Mouse (Mus musculus) erythroid progenitor cell, adult 5-6 weeks (primary cell): ENCODE measurements around the gene Pnp. TPM values are rescaled to one million over a fixed set of nuclear protein-coding genes. Genes with fewer than 3 reads are reported as not detected.
"Not testable (repeated sequence)": the region's sequence is repeated elsewhere in the genome, so short reads cannot be mapped to it uniquely, and the experiment has no call there.

Source experiments
- ATAC-seq: replicated peaks from 2 replicates; pipeline ENCODE4 v1.8.0; 2016; ENCODE audit warnings: moderate number of reproducible peaks, mild to moderate bottlenecking, moderate TSS enrichment, inconsistent platforms; ENCODE audit not compliant: poor library complexity, low FRiP score, severe bottlenecking
- total RNA-seq, 2 experiments: library from RNA; stranded (forward) in 1 of 2; stranded (reverse) in 1 of 2; fragments of 150-400 nt in 1 of 2; fragments of 186-747, 209-891 nt in 1 of 2; gene quantifications; 2 replicates each; pipeline versions ENCODE4 v1.2.3 to v1.2.4; 2015 to 2017; ENCODE audit warnings: low replicate concordance in 2 of 2

The Pnp gene
- total RNA-seq, 2 experiments from 2014 or later, result 218 to 256 TPM

DNA sequence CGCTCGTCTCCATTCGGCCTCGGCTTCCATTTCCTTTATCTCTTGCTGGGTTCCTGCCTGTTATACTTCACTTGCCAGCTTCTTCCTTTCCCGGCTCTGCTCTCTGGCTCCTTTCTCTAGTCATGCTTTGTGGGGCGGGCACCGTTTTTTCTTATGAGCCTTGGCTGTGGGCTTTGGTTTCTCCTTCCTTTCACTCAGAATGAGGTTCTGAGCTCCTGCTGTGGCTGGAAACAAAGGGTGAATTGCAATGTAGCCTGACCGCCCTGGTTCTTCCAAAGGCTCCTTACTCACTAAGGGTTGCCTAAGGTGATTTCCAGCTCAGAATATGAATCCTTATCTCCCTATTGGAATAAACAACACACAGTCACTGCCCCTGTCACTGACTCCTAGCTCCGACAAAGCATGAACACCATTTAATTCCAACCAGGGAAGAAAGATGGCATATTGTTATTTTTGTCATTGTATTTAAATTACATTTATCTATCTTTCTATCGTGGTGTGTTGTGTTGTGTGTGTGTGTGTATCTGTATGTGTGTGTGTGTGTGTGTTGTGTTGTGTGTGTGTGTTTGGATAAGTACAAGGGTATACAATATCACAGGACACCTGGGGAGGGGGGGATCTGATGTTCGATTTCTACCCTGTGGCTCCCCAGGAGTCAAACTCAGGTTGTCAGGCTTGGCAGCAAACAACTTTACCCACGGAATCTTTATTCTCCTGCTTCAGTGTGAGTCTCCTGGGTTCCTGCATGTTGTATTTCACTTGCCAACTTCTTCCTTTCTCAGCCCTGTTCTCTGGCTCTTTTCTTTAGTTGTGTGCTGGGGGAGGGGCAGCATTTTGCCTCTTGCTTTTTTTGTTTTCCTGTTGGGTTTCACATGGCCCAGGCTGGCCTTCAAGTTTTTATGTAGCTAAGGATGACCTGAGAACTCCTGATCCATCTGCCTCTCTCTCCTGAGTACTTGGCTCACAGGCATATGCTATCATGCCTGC, 39.0 kb downstream of the Pnp start:
- ATAC-seq, result no peak

DNA sequence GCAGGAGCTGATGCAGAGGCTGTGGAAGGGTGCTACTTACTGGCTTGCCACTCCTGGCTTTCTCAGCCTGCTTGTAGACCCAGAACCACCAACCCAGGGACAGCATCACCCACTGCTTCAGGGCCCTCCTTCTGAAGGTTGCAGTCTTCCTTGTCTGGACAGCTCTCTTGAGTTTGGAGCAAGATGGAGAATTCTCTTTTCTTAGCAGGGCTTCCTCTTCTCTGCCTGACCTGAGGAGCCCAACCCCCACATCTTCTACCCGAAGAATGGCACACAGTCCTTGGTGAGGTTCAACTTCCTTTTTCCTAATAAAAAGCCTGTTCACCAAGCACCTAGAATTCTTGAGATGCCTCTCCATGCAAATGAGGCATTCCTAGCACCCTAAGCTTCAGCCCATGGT, 39.9 kb downstream of the Pnp start:
- no peak for ATAC-seq

DNA sequence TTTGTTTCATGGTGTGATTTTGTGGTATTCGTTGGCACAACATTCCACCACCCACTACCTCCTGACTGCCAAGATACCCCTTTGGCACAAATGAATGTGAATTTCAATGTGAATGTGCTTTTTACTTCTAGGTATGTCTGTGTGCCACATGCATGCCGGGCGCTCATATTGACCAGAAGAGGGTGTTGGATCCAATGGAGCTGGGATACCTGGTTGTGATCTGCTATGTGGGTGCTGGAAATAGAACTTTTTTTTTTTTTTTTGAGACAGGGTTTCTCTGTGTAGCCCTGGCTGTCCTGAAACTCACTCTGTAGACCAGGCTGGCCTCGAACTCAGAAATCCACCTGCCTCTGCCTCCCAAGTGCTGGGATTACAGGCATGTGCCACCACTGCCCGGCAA, 42.2 kb downstream of the Pnp start:
- not testable (repeated sequence) for ATAC-seq

DNA sequence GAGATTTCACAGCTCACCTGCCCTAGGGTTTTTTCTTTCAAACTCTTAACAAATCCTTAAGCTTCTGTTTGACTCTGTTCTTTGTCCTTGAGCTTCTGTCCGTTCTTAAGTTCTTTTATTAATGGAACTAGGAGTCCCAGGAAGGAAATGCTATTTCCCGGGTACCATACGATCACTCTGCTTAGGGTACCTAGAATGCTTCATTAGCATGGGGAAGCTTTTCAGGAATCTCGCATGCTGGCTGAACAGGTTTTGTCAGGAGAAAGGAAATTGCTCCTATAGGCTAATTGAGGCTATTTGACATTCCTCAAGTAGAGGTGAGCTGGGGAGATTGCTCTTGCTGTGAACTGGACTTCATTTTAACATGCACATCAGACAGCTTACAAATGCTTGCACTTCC, 42.8 kb downstream of the Pnp start:
- ATAC-seq, result no peak

DNA sequence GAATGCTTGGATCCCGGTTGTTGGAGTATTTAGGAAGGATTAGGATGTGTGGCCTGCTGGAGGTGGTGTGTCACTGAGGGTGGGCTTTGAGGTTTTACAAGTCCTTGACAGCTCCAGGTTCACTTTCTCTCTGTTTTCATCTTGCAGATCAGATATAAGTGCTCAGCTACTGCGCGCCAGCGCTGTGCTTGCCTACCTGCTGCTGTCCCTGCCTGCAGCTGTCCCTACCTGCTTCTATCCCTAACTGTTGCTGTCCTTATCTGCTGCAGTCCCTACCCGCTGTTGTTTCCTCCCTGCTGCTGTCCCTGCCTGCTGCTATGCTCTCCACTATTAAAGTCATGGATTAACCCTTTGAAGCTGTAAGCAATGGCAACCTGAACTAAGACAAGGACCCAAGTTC, 44.1 kb downstream of the Pnp start:
- no peak for ATAC-seq

DNA sequence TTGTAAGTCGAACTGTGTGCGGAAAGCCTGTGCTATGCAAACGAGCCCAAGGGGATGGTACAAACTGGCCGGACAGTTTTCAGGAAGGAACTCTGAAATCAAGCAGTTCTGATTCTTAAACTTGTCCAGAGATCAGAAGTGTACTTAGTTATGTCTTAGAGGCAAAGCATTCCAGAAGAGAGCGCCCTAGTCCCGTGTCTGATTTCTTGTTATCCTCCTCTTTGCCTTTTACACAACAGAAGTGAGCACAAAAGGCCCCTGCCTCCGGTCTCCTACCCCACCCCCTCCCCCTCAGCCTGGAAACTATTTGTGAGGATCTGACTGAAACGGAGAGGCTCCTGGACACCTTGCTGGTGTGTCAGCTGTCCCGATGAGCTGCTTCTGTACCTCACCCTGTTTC, 45.8 kb downstream of the Pnp start:
- ATAC-seq, result no peak

DNA sequence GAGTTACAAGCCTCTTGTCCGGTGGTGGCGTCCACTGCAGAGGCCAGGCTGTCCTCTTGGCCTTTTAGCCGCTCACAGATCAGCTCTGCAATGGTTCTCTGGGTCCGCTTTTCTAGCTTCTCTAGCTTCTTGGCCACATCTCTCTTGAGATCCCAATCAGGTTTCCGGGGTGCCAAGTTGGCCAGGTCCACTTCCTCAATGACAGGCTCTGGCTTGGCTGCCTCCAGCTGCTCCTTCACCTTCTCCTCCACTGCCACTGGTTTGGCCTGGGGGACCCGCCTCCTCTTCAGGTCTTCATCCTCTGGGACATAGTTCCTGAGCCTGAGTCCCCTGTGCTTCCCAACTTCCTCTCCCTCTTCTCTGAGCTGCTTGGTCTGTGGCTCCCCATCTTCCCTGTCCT, 47.6 kb downstream of the Pnp start:
- ATAC-seq, result peak; percentile 36; the same call in 1 of the 2 replicates

DNA sequence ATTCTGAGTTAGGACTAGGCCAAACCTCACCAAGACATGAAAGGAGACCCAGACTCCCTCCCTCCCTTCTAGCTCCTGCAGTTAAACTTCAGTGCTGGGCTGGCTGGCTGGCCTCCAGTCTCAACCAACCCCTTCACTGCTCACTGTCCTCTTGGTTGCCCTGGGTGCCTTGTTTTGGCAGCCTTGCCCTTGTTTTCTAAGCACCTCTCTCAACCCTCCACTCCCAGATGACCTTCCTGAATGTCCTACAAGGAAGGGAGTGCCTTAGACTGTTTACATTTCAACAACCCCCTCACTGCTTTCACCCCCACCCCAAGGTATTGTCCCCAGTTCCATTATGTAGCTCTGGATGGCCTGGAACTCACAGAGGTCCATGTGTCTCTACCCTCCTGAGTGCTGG, 48.7 kb downstream of the Pnp start:
- no peak for ATAC-seq

DNA sequence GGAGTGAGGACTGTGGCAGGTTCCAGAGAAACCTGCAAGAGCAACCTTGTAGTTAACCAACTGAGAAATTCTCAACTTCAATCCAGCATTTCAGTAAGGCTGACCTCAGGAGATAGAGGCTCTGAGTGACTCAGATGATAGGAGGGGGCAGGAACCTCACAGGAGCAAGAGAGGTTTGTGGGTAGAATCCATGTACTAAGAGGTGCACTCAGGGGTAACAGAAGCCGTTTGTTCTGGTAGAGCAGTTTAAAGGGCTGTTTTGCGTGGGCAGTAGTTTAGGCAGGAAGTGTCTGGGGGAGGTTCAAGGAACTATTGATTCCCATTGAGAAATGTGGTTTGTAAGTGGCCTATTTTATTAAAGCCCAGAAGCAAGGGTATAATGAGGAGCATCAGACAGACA, 50.3 kb downstream of the Pnp start:
- no peak for ATAC-seq

DNA sequence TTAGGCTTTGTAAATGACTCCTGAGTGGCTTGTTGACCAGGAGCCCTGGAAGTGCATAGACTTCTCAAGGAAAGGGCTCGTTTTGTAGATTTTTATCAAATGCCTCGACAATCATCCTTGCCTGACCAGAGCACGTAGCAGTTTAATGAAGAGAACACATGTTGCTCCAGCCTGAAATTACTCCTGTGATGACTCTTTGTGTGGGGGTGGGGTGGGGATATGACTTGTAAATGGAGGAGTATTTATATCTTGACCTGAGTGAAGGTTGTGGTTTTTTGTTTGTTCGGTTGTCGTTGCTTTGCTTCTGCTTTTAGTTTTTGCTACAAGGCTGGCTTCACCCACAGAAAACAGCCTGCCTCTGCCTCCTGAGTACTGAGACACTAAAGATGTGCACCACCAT, 51.0 kb downstream of the Pnp start:
- no peak for ATAC-seq

DNA sequence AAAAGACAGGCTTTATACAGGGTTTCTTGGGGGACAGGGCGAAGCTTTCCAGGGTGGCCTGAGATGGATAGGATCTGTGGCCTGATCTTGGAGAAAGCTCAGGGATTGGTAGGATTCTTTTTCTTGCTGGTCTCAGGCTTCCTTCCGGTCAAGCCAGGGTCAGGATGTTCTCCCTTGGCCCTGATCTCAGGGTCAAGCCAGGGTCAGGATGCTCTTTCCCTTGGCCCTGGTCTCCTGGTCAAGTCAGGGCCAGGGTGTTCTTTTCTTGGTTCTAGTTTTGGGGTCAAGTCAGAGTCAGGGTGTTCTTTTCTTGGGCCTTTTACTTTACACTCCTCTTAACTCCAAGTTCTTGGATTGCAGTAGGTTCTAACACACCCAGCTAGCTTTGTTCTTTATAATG, 56.8 kb downstream of the Pnp start:
- ATAC-seq, result no peak

DNA sequence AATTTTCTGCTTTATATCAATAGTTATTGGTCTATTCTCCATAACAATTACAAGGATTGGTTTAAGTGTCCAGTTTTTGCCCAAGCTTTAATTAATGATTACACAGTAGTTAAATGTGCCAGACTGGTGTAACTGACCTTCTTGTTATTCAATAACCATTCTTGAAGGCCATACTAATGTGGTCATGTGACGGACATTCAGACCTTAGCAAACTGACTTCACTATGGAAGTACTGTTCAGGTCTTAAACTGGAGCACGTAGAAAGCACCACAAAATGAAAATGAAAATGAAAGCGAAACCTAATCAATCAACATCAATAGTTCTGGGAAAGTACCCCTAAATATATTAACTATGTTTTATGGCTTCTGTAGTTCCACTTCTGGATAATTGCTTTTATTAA, 60.2 kb downstream of the Pnp start:
- no peak for ATAC-seq

DNA sequence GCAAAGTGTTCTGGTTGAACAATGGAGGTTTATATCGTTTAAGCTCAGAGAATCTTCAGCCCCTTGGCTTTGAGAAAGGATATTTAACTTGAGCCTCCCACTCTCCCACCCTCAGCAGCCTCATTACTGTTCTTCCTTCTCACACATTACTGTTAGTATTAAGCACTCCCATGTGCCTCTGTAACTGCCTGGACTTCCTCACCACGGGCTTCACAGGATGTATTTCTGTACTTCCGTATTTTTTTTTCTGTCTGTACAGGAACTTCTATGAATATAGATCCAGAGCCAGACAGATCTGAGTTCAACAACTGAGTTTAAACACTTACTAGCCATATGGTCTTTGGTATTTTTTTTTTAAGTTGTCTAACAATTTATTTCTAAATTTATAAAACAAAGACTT, 66.2 kb downstream of the Pnp start:
- ATAC-seq, result no peak

DNA sequence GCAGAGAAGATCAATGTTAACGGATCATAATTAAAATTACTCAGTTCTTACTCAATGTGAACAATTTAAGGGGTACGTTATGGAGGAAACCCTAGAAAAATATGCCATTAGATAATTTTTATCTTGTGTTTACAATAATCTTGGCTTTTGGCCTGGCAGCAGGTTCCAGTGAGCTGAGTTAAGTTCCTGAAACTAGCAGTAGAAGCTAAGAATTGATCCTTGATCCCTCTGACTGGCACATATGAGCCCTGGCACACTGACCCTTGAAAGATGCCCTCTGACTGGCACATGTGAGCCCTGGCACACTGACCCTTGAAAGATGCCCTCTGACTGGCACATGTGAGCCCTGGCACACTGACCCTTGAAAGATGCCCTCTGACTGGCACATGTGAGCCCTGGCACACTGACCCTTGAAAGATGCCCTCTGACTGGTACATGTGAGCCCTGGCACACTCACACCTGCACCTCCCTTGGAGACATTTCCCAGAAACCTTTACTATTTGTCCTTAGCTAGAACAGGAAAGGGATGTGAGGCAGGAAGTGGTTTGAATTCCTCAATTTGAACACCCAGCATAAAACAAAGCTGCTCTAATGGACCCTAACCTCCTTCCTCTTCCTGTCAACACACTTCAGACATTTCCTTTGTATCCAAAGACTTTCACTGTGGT, 67.3 kb downstream of the Pnp start:
- no peak for ATAC-seq

DNA sequence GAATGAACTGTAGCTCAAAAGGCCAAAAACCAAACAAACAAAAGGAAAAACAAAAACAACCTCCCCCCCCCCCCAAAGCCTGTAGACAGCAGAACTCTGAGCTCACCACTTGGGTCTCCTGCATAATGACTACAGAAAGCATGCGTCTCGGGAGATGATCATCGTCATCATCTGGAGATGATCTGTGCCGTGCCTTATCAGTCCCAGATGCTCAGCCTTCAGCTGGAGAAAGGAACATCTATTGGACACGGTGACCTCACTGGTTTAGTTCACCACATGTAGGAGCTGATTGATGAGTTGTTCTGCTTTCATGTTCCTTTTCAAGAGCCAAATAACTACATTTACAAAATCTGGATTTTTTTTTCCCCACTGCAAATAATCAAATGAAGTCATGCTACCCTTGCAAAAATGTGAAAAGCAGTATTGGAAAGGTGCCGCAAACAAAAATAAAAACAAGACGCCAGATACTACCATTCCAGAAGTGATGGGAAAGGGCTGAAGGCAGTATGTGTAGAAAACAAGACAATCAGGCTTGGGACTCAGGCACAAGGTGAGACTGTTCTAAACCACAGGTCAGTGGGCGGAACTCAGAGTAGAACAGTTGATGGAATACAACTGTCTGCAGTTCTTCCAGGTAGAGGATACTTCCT, 76.4 kb downstream of the Pnp start, which contains the start of gene Rnase10:
TSS of gene Rnase10 (plus strand) at position 600 of the 650 bp plus-strand sequence.
- ATAC-seq, result no peak

DNA sequence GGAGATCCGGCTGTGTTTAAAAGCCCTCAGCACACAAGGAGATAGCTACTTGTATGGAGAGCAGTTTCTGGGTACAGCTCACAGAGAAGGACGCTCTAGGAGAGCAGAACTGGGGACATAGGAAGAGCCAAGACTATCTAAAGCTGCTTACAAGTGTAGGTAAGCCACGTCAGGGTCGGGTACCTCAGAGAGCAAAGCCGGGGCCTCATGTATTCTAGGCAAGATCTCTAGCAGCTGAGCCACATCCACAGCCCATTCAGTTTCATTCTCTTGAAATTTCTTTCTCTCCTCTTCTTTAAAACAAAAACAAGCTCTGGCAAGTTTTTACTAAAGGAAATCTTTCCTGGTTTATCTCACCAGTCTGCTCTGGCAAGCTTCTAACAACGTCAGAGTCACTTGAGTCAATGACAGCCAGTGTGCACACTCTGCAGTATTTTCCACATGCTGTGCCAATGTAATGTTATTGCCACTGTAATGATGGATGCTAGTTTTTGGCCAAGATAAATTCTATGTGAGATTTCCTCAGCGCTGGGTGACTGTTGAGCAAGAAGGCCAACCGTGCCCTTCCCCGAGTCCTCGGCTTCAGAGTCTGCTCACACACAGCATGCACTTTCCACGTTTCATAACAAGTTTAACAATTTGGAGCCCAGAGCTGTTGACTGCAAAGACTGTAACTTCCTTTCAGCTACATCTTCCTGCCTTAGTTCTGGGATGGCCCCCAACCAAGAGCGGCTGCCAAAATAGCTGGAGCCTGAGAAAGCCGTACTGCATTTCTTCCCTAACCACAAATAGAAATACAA, 77.2 kb downstream of the Pnp start:
- no peak for ATAC-seq

DNA sequence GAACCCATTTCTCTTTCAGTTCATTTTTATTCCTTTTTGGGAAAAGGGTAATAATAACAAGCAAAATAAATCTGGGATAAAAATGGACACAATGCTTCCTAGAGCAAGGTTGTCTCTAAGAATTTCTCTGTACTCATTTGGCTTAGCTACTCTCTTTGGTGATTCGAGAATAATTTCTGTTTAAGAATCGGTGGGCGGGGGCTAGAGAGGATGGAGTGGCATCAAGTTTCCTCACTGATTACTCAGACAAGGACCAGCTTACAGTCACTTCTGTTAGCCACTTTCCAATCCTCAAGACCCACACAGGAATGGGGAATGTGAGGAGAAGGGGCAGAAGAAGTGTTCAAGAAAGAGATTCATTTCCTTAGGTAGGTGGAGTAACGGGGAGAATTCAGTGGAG, 77.9 kb downstream of the Pnp start:
- no peak for ATAC-seq

DNA sequence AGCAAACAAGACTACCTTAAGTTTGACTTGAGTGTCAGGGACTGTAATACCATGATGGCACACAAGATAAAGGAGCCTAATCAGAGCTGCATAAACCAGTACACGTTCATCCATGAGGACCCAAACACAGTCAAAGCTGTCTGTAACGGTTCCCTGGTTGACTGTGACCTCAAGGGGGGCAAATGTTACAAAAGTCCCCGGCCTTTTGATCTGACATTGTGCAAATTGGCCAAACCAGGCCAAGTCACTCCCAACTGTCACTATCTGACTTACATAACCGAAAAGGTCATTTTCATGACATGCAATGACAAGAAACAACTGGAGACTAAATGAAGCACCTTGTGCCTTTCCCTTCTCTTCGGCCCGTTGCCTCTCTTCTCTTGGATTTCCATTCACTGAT, 78.7 kb downstream of the Pnp start:
- no peak for ATAC-seq

DNA sequence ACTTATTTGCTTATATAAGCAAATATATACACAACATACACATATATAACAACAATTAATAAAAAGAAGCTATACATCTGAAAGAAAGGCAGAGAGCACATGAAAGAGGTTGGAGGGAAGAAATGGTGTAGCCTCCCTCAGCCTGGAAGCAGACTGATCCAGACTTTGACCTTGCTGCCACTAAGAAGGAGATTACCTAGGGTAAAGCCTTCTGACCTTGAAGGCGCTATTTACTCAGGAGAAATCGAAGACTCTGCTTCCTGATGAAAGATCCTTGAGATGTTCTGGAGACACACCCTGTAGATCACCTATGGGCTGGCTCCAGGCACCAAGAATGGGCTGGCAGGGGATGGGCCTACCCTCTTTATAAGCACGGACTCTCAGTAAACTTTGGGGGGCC, 83.8 kb downstream of the Pnp start:
- ATAC-seq, result not testable (repeated sequence)
